Mouse (Mus musculus) cortical plate, adult 2 months (tissue): ENCODE data around the gene Sema6d.

Experiments
- CTCF ChIP-seq: fragments of 200-500 bp; IDR thresholded peaks from 2 replicates; pipeline ENCODE4 v1.5.1; 2011; ENCODE audit warnings: mild to moderate bottlenecking, control low read depth, low read length; ENCODE audit not compliant: insufficient read depth; ENCODE audit errors: extremely low read depth
- POLR2A ChIP-seq: fragments of 200-500 bp; IDR thresholded peaks from 2 replicates; pipeline ENCODE4 v1.6.1; 2011; ENCODE audit warnings: mild to moderate bottlenecking, low read length, control low read depth; ENCODE audit not compliant: insufficient read depth; ENCODE audit errors: extremely low read depth

- TF ChIP-seq CTCF (no peak), POLR2A (no peak)
These were observed 571.5 kb downstream of the Sema6d start for GRCm38 (mm10) chr2:124661316-124661715.
